Mouse (Mus musculus) regulatory T cell (primary cell): ENCODE measurements around the gene Tom1l1.

Experiments
- in situ Hi-C: fragments of 300-600 bp; cut with MboI, MseI; formaldehyde crosslinking; loops from one replicate; pipeline ENCODE4 v1.15.1; 2025; ENCODE audit warnings: high pct_unique_total_duplicates

The Tom1l1 gene

GRCm38 (mm10) chr11:90622044-90622443 is 66.1 kb downstream of the Tom1l1 start:
- in situ Hi-C loops: no loop called here

- in situ Hi-C loops: loop anchor here (10.0 kb wide), 4 partner anchors 132 to 632 kb away; no protein-coding TSS in a partner anchor
These were observed 71.7 kb downstream of the Tom1l1 start for GRCm38 (mm10) chr11:90616431-90616830.

- in situ Hi-C loops: loop anchor here (10.0 kb wide), 4 partner anchors 130 to 630 kb away; no protein-coding TSS in a partner anchor
These were observed 73.4 kb downstream of the Tom1l1 start for GRCm38 (mm10) chr11:90614743-90615142.

- in situ Hi-C loops: loop anchor here (10.0 kb wide), 4 partner anchors 127 to 627 kb away; no protein-coding TSS in a partner anchor
These were observed 76.0 kb downstream of the Tom1l1 start for GRCm38 (mm10) chr11:90612118-90612517.

- in situ Hi-C loops: no loop called here
These were observed 85.1 kb downstream of the Tom1l1 start for GRCm38 (mm10) chr11:90603066-90603465.

GRCm38 (mm10) chr11:90595826-90596225 is 92.3 kb downstream of the Tom1l1 start:
- in situ Hi-C loops: no loop called here
